Mouse (Mus musculus) liver, postnatal 0 days (tissue): ENCODE measurements around the gene Rere.
"Not testable (repeated sequence)": the region's sequence is repeated elsewhere in the genome, so short reads cannot be mapped to it uniquely, and the experiment has no call there.

ENCODE experiments used
- CTCF ChIP-seq: sonication (generic); IDR thresholded peaks from 2 replicates; pipeline ENCODE4 v1.5.1; 2016; ENCODE audit warnings: antibody characterized with exemption, low read depth
- EP300 ChIP-seq: IDR thresholded peaks from 2 replicates; pipeline ENCODE4 v1.6.1; 2016; ENCODE audit warnings: antibody characterized with exemption, low read depth, mild to moderate bottlenecking

DNA sequence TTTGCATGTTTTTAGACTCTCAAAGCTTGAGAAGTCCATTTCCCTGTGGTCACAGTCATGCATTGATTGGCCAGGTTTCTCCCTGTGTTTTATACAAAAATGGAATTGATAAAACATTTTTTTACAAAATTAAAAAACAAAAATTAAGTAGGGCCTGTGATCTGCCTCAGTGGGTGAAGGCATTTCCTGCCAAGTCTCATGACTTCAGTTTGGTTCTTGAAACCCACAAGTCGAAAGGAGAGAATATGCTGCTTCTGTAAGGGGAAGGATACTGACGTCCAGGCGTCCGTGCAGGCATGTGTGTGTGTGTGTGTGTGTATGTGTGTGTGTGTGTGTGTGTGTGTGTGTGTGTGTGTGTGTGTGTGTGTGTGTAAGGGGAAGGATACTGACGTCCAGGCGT lies 231.9 kb downstream of the Rere start:
- TF ChIP-seq CTCF, EP300: not testable (repeated sequence)
